Mouse (Mus musculus): Measurements from ENCODE around the gene Sin3a. TPM values are rescaled to one million over a fixed set of nuclear protein-coding genes. Genes with fewer than 3 reads are reported as not detected.

Gene Sin3a
- total and polyA plus RNA-seq, 3 experiments, result 27.0 to 715 (median 47.5) TPM

DNA sequence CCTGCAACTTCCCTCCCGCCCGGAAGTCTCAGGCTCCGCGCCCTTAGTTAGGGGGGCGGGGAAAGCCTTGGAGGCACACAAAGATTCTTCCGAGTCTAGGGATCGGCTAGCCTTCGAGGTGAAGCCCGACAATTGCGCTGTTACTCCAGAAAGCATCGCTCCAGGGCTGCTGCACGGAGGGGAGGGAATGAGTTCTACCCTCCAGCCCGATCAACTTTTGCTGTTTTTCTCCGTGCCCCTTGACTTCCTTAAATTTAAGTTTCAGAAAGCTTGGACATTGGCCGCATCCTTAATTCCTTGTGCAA, 1.9 kb downstream of the Sin3a start:
- DNase-seq (ENCODE audit: low read depth, low spot score), result no peak
- Histone ChIP-seq H3K79me2 (ENCODE audit: control insufficient read depth, insufficient read depth, low read length, poor library complexity) (peaks cover 32% of the 10 kb centered on the region), H3K9me3 (replicated peaks; ENCODE audit: insufficient read depth, low read length) (no peaks in the 10 kb centered on the region), H3K9ac (ENCODE audit: control insufficient read depth, low read depth, low read length, poor library complexity, severe bottlenecking) (peak overlapping the region; percentile 81), H3K27me3 (ENCODE audit: control insufficient read depth in 1 of 2, insufficient read depth in 2 of 2, low read length in 2 of 2) (no peaks in the 10 kb centered on the region), H3K36me3 (ENCODE audit: control insufficient read depth in 1 of 2, insufficient read depth in 2 of 2, low read length in 2 of 2) (peaks cover 0 to 15% of the 10 kb centered on the region in 2 experiments; a peak in 2 of 4 replicates), H3K4me1 (ENCODE audit: control insufficient read depth in 1 of 2, insufficient read depth in 2 of 2, low read length in 2 of 2) (peaks cover 7 to 17% of the 10 kb centered on the region in 2 experiments), H3K4me3 (ENCODE audit: control insufficient read depth in 1 of 2, insufficient read depth in 1 of 2, low read depth in 2 of 2, low read length in 2 of 2) (peak overlapping the region; percentile 61 to 65), H3K27ac (ENCODE audit: control insufficient read depth, low read depth, low read length) (peak overlapping the region; percentile 91)
- TF ChIP-seq SMC3 (IDR thresholded peaks at IDR 0.05; ENCODE audit: low read depth, low read length) (no peak), POLR2AphosphoS5 (IDR thresholded peaks at IDR 0.05; ENCODE audit: borderline replicate concordance, low read depth, low read length) (no peak), MAFK (IDR thresholded peaks at IDR 0.05; ENCODE audit: borderline replicate concordance, low read depth, low read length) (no peak), ELF1 (IDR thresholded peaks at IDR 0.05; ENCODE audit: low read depth, low read length) (peak; percentile 80), USF1 (IDR thresholded peaks at IDR 0.05; ENCODE audit: low read depth, low read length) (no peak), RCOR1 (IDR thresholded peaks at IDR 0.05; ENCODE audit: low read depth, low read length) (peak; percentile 4; the same call in 1 of the 2 replicates), BHLHE40 (IDR thresholded peaks at IDR 0.05; ENCODE audit: borderline replicate concordance, low read depth, low read length) (no peak), MAZ (IDR thresholded peaks at IDR 0.05; ENCODE audit: low read depth, low read length) (no peak), ZNF384 (IDR thresholded peaks at IDR 0.05; ENCODE audit: low read depth, low read length) (no peak), USF2 (IDR thresholded peaks at IDR 0.05; ENCODE audit: borderline replicate concordance in 1 of 2, insufficient read depth in 1 of 2, low read depth in 1 of 2, low read length in 2 of 2) (no peak), MXI1 (IDR thresholded peaks at IDR 0.05; ENCODE audit: low read depth, low read length) (no peak), MEF2A (IDR thresholded peaks at IDR 0.05; ENCODE audit: extremely low read depth, insufficient replicate concordance, low read depth, low read length, poor library complexity, severe bottlenecking) (no peak), CHD2 (IDR thresholded peaks at IDR 0.05; ENCODE audit: low read length) (peak; percentile 1; the same call in 1 of the 2 replicates), KAT2A (conservative IDR thresholded peaks at IDR 0.05; ENCODE audit: low read depth, low read length) (0 out of 2 replicates have a peak, but pooled peaks have one; percentile 6), ZKSCAN1 (IDR thresholded peaks at IDR 0.05; ENCODE audit: low read depth, low read length) (no peak), TBP (IDR thresholded peaks at IDR 0.05; ENCODE audit: low read depth, low read length) (peak; percentile 54; the same call in 1 of the 2 replicates), RAD21 (IDR thresholded peaks at IDR 0.05; ENCODE audit: low read depth, low read length) (no peak), POLR2A (IDR thresholded peaks at IDR 0.05; ENCODE audit: control insufficient read depth in 1 of 2, insufficient read depth in 1 of 2, low read depth in 1 of 2, low read length in 2 of 2, poor library complexity in 1 of 2) (peak; percentile 57 to 71; a peak in 3 of 4 replicates), NELFE (IDR thresholded peaks at IDR 0.05; ENCODE audit: low read depth, low read length) (peak; percentile 39; the same call in 1 of the 2 replicates), SIN3A (IDR thresholded peaks at IDR 0.05; ENCODE audit: low read length) (no peak; the same call in none of the 2 replicates), HCFC1 (IDR thresholded peaks at IDR 0.05; ENCODE audit: low read depth, low read length) (0 out of 2 replicates have a peak, but pooled peaks have one; percentile 78), UBTF (IDR thresholded peaks at IDR 0.05; ENCODE audit: borderline replicate concordance, insufficient read depth, low read depth, low read length) (0 out of 2 replicates have a peak, but pooled peaks have one; percentile 27), ZC3H11A (IDR thresholded peaks at IDR 0.05; ENCODE audit: low read depth, low read length) (no peak), ETS1 (IDR thresholded peaks at IDR 0.05; ENCODE audit: low read depth, low read length) (no peak), CHD1 (IDR thresholded peaks at IDR 0.05; ENCODE audit: low read depth, low read length) (no peak), EP300 (IDR thresholded peaks at IDR 0.05; ENCODE audit: low read depth in 1 of 2, low read length in 2 of 2) (no peak), GABPA (IDR thresholded peaks at IDR 0.05; ENCODE audit: low read depth, low read length) (no peak), GATA1 (IDR thresholded peaks at IDR 0.05; ENCODE audit: low read depth, low read length) (no peak), TCF12 (IDR thresholded peaks at IDR 0.05; ENCODE audit: low read depth, low read length) (peak; percentile 60; the same call in 1 of the 2 replicates), NRF1 (IDR thresholded peaks at IDR 0.05; ENCODE audit: insufficient read depth, low read depth, low read length, poor library complexity, severe bottlenecking) (no peak), E2F4 (IDR thresholded peaks at IDR 0.05; ENCODE audit: borderline replicate concordance, low read depth, low read length) (peak; percentile 87; the same call in 1 of the 2 replicates), JUND (IDR thresholded peaks at IDR 0.05; ENCODE audit: low read depth, low read length) (no peak), MAX (IDR thresholded peaks at IDR 0.05; ENCODE audit: low read length) (no peak), TAL1 (IDR thresholded peaks at IDR 0.05; ENCODE audit: low read length) (no peak), POLR2AphosphoS2 (IDR thresholded peaks at IDR 0.05; ENCODE audit: low read length) (no peak; the same call in 1 of the 2 replicates), MYB (IDR thresholded peaks at IDR 0.05; ENCODE audit: low read depth, low read length) (no peak), CTCF (IDR thresholded peaks at IDR 0.05 in 2 of 3, conservative IDR thresholded peaks at IDR 0.05 in 1 of 3; ENCODE audit: control insufficient read depth in 1 of 3, insufficient read depth in 1 of 3, low read depth in 2 of 3, low read length in 3 of 3, poor library complexity in 1 of 3, severe bottlenecking in 1 of 3) (no peak), MYC (IDR thresholded peaks at IDR 0.05; ENCODE audit: low read depth, low read length) (no peak)

Data from MEL (cell line).